Mouse (Mus musculus): ENCODE data around the gene Olfr1382. TPM values are rescaled to one million over a fixed set of nuclear protein-coding genes. Genes with fewer than 3 reads are reported as not detected.

Gene Olfr1382
- not detected in 2 replicates for polyA plus RNA-seq (2012; rRNA removed)

DNA sequence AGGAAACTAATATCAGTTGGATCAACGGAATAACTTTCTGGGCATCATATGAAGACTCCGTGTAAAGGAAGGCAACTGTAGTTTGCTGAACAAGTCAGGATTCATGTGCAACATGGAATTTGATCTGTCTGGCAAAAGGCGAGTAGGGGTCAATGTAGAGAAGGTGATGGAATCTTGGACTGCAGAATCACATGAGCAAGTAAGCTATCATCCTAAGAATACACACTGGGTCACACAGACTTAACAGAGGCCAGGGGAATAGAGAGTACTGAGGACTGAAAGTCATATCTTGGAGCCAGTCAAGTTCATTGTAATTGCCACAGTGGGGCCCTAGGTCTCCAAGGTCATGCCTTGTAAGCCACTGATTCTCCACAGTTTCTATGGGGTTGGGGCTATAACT lies at the start of gene Olfr1382:
Gene Olfr1382 (plus strand): TSS at position 301 of the 400 bp plus-strand sequence.

DNA sequence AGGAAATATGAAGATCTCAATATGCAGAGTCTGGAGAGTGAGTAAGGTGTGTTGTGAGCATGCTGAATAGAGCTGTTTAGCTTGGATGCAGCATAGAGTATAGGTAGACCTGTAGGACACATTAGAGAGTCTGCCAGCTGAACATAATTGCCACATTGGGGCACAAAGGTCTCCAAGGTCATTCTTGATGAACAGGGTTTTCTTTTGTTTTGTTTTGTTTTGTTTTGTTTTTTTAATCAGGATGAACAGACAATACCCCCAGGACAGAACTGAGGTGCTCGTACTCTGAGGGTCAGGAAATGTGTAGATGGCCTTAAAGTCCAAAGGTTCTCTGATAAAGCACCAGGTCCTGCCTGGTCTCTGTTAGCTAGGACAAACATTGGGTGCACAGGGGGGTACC lies 39.3 kb upstream of the Olfr1382 start, which contains the start of gene Olfr1385:
Gene Olfr1385 (plus strand): TSS at position 301 of the 400 bp plus-strand sequence.

DNA sequence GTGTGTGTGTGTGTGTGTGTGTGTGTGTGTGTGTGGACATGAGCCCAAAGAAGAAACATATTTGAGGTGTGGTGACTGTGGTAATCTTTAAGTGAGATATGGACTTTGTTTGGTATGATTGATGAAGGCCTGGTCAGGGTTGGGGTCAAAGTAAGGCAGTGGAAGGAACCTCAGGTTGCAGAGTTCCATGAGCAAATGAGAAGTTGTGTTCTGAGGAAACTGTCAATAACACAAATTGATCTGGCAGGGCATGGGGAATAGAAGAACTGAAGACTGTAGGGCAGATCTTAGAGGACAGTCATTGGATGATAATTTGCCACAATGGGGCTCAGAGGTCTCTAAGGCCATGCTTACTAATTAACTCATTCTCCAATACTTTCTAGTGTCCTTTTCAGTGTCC lies 8.7 kb upstream of the Olfr1382 start, which contains the start of gene Olfr1383:
Gene Olfr1383 (plus strand): TSS at position 301 of the 400 bp plus-strand sequence.

DNA sequence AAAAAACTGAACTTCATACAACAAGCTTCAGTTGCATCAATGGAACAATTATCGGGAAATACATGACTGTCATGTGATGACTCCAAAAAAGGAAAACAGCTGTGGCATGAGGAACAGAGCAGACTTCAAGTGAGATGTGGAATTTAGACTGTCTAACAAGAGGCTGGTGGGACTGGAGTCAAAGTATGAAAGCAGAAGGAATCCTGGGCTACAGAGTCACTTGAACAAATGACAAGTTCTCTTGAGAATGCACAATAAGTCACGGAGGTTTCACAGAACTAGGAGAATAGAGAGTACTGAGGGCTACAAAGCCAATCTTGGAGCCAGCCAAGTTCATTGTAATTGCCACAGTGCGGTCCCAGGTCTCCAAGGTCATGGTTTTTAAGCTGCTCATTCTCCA lies 15.1 kb downstream of the Olfr1382 start, which contains the start of gene Olfr1381:
Gene Olfr1381 (plus strand): TSS at position 301 of the 400 bp plus-strand sequence.

DNA sequence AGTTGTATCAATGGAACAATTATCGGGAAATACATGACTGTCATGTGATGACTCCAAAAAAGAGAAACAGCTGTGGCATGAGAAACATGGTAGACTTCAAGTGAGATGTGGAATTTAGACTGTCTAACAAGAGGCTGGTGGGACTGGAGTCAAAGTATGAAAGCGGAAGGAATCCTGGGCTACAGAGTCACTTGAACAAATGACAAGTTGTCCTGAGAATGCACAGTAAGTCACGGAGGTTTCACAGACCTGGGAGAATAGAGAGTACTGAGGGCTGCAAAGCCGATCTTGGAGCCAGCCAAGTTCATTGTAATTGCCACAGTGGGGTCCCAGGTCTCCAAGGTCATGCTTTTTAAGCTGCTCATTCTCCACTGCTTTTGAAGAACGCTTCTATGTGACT lies 28.5 kb downstream of the Olfr1382 start, which contains the start of gene Olfr1380:
Gene Olfr1380 (plus strand): TSS at position 301 of the 400 bp plus-strand sequence.

Other genes starting within 250 kb of the Olfr1382 start
- gene Olfr1393, start 249.9 kb upstream of the Olfr1382 start, polyA plus RNA-seq (2012; rRNA removed) = 0.09 and 0.22 TPM in 2 replicates
- gene Olfr1392, start 243.0 kb upstream of the Olfr1382 start, polyA plus RNA-seq (2012; rRNA removed) = 0.08 and 0.23 TPM in 2 replicates
- gene Olfr10, start 223.5 kb upstream of the Olfr1382 start, polyA plus RNA-seq (2012; rRNA removed) = not detected in 2 replicates
- gene Olfr1391, start 205.5 kb upstream of the Olfr1382 start, polyA plus RNA-seq (2012; rRNA removed) = not detected in 2 replicates
- gene Olfr1390, start 193.1 kb upstream of the Olfr1382 start, polyA plus RNA-seq (2012; rRNA removed) = not detected in 2 replicates
- gene Olfr1389, start 105.2 kb upstream of the Olfr1382 start, polyA plus RNA-seq (2012; rRNA removed) = 0.03 TPM in 1 of 2 replicates, not detected in the other
- gene Olfr1388, start 91.6 kb upstream of the Olfr1382 start, polyA plus RNA-seq (2012; rRNA removed) = 0.15 and 0.16 TPM in 2 replicates
- gene Olfr1387, start 72.9 kb upstream of the Olfr1382 start, polyA plus RNA-seq (2012; rRNA removed) = not detected in 2 replicates
- gene Olfr1386, start 63.2 kb upstream of the Olfr1382 start, polyA plus RNA-seq (2012; rRNA removed) = not detected in 2 replicates
- not detected in 2 replicates for gene Olfr1385, start 39.2 kb upstream of the Olfr1382 start, polyA plus RNA-seq (2012; rRNA removed)
- not detected in 2 replicates for gene Olfr1384, start 21.5 kb upstream of the Olfr1382 start, polyA plus RNA-seq (2012; rRNA removed)
- not detected in 2 replicates for gene Olfr1383, start 8.6 kb upstream of the Olfr1382 start, polyA plus RNA-seq (2012; rRNA removed)
- gene Olfr1381, start 15.2 kb downstream of the Olfr1382 start, polyA plus RNA-seq (2012; rRNA removed) = not detected in 2 replicates
- not detected in 2 replicates for gene Olfr1380, start 28.6 kb downstream of the Olfr1382 start, polyA plus RNA-seq (2012; rRNA removed)
- gene Flt4, start 81.0 kb downstream of the Olfr1382 start, polyA plus RNA-seq (2012; rRNA removed) = 1.7 and 2.0 TPM in 2 replicates
- gene Scgb3a1, start 135.4 kb downstream of the Olfr1382 start, polyA plus RNA-seq (2012; rRNA removed) = 0.36 and 0.39 TPM in 2 replicates
- gene Cnot6, start 184.5 kb downstream of the Olfr1382 start, polyA plus RNA-seq (2012; rRNA removed) = 58.2 and 60.1 TPM in 2 replicates

All from central nervous system, embryonic 18 days (tissue).